Mouse (Mus musculus) neural tube, embryonic 12.5 days (tissue): ENCODE results near the gene Ddr2. TPM values are rescaled to one million over a fixed set of nuclear protein-coding genes. Genes with fewer than 3 reads are reported as not detected.
A peak's percentile ranks its signal among the peaks of the same experiment; 100 is the strongest.
"Not testable (repeated sequence)": the region's sequence is repeated elsewhere in the genome, so short reads cannot be mapped to it uniquely, and the experiment has no call there.

ENCODE experiments used
- ATAC-seq: fragments of 200-750 bp; cut with Nextera tagmentation; 2 replicates; pipeline ENCODE4 v1.8.0; 2017; ENCODE audit warnings: low read depth, mild to moderate bottlenecking, moderate TSS enrichment, moderate library complexity; ENCODE audit not compliant: low FRiP score
- H3K27ac ChIP-seq: fragments of 300-500 bp; sonication (generic); 2 replicates; pipeline ENCODE4 v1.5.1; 2016
- H3K27me3 ChIP-seq: fragments of 300-500 bp; sonication (generic); replicated peaks from 2 replicates; pipeline ENCODE4 v1.6.1; 2016; ENCODE audit warnings: mild to moderate bottlenecking
- H3K36me3 ChIP-seq: fragments of 300-500 bp; sonication (generic); 2 replicates; pipeline ENCODE4 v1.6.1; 2016; ENCODE audit warnings: mild to moderate bottlenecking
- H3K4me1 ChIP-seq: fragments of 300-500 bp; sonication (generic); 2 replicates; pipeline ENCODE4 v1.6.1; 2016
- H3K4me2 ChIP-seq: fragments of 300-500 bp; sonication (generic); replicated peaks from 2 replicates; pipeline ENCODE4 v1.6.1; 2016; ENCODE audit warnings: mild to moderate bottlenecking
- H3K4me3 ChIP-seq: fragments of 300-500 bp; sonication (generic); 2 replicates; pipeline ENCODE4 v1.5.1; 2016
- H3K9ac ChIP-seq: fragments of 300-500 bp; sonication (generic); 2 replicates; pipeline ENCODE4 v1.6.1; 2016; ENCODE audit warnings: mild to moderate bottlenecking
- H3K9me3 ChIP-seq: fragments of 300-500 bp; sonication (generic); 2 replicates; pipeline ENCODE4 v1.6.1; 2016; ENCODE audit warnings: mild to moderate bottlenecking
- WGBS: fragments of 180-500 bp; shearing (Covaris S2); methylation state at CpG from one replicate; pipeline ENCODE4 v1.1.7; 2016; 5-methylcytosine and 5-hydroxymethylcytosine counted together
- polyA plus RNA-seq: library from polyadenylated mRNA; unstranded; fragments of >200 nt; fragmentation: Nextera tagmentation; extraction: Ambion mirVana; gene quantifications from 2 replicates; pipeline ENCODE4 v1.2.1, GENCODE M21; 2016

Ddr2 gene
- polyA plus RNA-seq, 1 experiment from 2014 or later: 25.8 TPM

GRCm38 (mm10) chr1:170141626-170142025, 31.1 kb upstream of the Ddr2 start:
- no peak overlapping the region for H3K9ac ChIP-seq
- no peak overlapping the region for H3K27ac ChIP-seq
- no peaks in the 10 kb centered on the region for H3K27me3 ChIP-seq
- H3K9me3 ChIP-seq: no peaks in the 10 kb centered on the region
- H3K36me3 ChIP-seq: peaks cover 25% of the 10 kb centered on the region
- WGBS: 96% methylated on average over 5 of the region's 5 CpGs
- no peak for ATAC-seq
- H3K4me2 ChIP-seq: no peak overlapping the region
- no peaks in the 10 kb centered on the region for H3K4me1 ChIP-seq
- no peak overlapping the region for H3K4me3 ChIP-seq

DNA sequence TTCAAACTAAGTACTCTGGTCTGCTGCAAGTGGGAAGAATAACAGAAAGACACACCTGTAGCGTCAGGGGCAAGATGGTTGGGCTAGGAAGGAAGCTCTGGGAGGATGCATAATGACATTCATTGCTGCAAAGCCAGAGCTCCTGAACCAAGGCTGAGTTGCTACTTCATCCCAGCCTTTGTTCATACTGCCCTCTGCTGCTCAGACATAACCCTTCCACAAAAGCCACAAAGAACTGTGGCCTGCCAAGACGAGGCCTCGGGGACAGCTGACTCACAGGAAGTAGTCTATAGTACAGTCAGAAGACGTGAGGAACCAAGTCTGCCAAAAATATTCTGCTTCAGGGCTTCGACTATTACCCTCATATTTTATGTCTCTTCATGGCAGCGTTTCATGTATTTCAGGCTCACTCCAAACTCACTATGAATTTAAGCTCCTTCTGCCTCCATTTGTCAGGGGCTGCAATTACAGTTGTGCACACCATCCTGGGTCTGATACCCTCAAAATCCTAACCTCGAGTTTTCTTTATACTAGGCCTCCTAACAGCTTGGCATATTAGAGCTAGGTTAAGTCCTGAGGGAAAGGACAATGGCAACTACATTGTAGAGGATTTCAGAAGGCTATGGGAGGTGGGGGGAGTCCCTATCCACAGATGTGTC, 25.9 kb upstream of the Ddr2 start:
- Histone ChIP-seq H3K27ac (no peak overlapping the region), H3K4me1 (no peaks in the 10 kb centered on the region), H3K4me3 (no peak overlapping the region), H3K9ac (no peak overlapping the region), H3K9me3 (no peaks in the 10 kb centered on the region), H3K36me3 (peaks cover 5% of the 10 kb centered on the region; the same call in 1 of the 2 replicates), H3K4me2 (no peak overlapping the region), H3K27me3 (no peaks in the 10 kb centered on the region)
- ATAC-seq: peak; percentile 79; the same call in 1 of the 2 replicates
- WGBS: 32% methylated on average over 7 of the region's 7 CpGs

GRCm38 (mm10) chr1:170134264-170134663, 23.7 kb upstream of the Ddr2 start:
- Histone ChIP-seq H3K27me3 (no peaks in the 10 kb centered on the region), H3K9ac (no peak overlapping the region), H3K4me3 (no peak overlapping the region), H3K27ac (no peak overlapping the region), H3K4me2 (no peak overlapping the region), H3K36me3 (no peaks in the 10 kb centered on the region), H3K9me3 (no peaks in the 10 kb centered on the region), H3K4me1 (no peaks in the 10 kb centered on the region)
- 85% methylated on average over 8 of the region's 8 CpGs for WGBS
- no peak for ATAC-seq

- Histone ChIP-seq H3K4me1 (no peaks in the 10 kb centered on the region), H3K36me3 (no peaks in the 10 kb centered on the region), H3K4me3 (no peak overlapping the region), H3K27me3 (no peaks in the 10 kb centered on the region), H3K27ac (no peak overlapping the region), H3K4me2 (no peak overlapping the region), H3K9ac (no peak overlapping the region), H3K9me3 (no peaks in the 10 kb centered on the region)
- 76% methylated on average over 3 of the region's 3 CpGs for WGBS
- no peak for ATAC-seq
These were observed 20.4 kb upstream of the Ddr2 start for GRCm38 (mm10) chr1:170130962-170131361.

- H3K27me3 ChIP-seq: no peaks in the 10 kb centered on the region
- H3K4me2 ChIP-seq: no peak overlapping the region
- H3K36me3 ChIP-seq: no peaks in the 10 kb centered on the region
- no peak overlapping the region for H3K9ac ChIP-seq
- no peaks in the 10 kb centered on the region for H3K4me1 ChIP-seq
- 54% methylated on average over 2 of the region's 2 CpGs for WGBS
- no peaks in the 10 kb centered on the region for H3K9me3 ChIP-seq
- H3K4me3 ChIP-seq: no peak overlapping the region
- ATAC-seq: no peak
- H3K27ac ChIP-seq: no peak overlapping the region
These were observed 14.1 kb upstream of the Ddr2 start for GRCm38 (mm10) chr1:170124644-170125043.

- no peaks in the 10 kb centered on the region for H3K27me3 ChIP-seq
- no peak for ATAC-seq
- no peaks in the 10 kb centered on the region for H3K36me3 ChIP-seq
- no peaks in the 10 kb centered on the region for H3K4me1 ChIP-seq
- no peak overlapping the region for H3K4me2 ChIP-seq
- no peaks in the 10 kb centered on the region for H3K9me3 ChIP-seq
- H3K27ac ChIP-seq: no peak overlapping the region
- no peak overlapping the region for H3K4me3 ChIP-seq
- H3K9ac ChIP-seq: no peak overlapping the region
- WGBS: 86% methylated on average over 6 of the region's 6 CpGs
These were observed 3.1 kb upstream of the Ddr2 start for GRCm38 (mm10) chr1:170113616-170114015.

DNA sequence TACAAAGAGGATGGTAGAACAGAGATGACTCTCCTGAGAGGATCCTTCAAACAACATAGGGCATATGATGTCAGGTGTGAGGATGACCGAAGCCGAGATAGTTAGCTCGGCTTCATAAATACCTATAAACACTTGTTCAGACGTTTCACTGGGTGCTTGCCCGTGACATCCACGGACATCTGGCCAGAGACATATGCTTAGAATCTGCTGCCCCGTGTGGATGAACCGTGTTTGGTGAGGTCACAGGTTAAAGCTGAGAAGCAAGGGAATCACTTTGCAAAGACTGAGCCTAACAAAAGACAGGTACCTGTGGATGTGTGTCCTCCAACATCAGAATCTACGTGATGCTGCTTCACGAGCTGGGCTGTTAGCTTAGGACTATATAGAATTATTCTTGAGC, 1.7 kb upstream of the Ddr2 start:
- Histone ChIP-seq H3K4me2 (no peak overlapping the region), H3K27me3 (no peaks in the 10 kb centered on the region), H3K27ac (no peak overlapping the region), H3K9ac (no peak overlapping the region), H3K4me1 (no peaks in the 10 kb centered on the region), H3K4me3 (no peak overlapping the region), H3K36me3 (no peaks in the 10 kb centered on the region), H3K9me3 (no peaks in the 10 kb centered on the region)
- 87% methylated on average over 10 of the region's 10 CpGs for WGBS
- ATAC-seq: no peak

DNA sequence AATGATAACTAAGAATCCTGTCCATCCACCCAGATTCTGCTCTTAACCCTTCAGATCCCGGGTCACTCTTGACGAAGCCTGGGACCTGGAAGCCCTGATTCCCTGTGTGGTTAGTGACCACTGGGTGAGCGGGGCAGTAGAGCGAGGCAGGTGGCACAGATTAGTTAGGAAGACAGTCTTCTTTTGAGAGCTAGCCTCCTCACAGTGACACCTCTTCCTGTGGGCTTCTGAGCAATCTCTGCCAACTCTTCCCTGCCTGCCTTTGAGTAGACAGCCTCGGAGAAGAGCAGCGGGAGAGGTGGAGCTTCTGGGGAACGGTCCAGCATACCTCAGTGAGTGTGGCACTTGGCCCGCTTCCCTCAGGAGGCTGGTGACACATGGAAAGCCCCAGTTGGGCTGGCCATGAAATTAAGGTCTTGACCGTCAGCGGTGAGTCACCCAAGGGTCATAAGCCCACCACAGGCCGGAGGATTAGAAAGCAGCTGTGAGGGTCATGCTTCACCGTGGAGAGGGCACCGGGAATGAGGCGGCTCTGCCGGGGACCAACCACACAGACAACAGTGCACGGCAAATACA, 1.2 kb upstream of the Ddr2 start:
- no peak overlapping the region for H3K9ac ChIP-seq
- 79% methylated on average over 16 of the region's 16 CpGs for WGBS
- no peaks in the 10 kb centered on the region for H3K36me3 ChIP-seq
- no peaks in the 10 kb centered on the region for H3K4me1 ChIP-seq
- no peak overlapping the region for H3K27ac ChIP-seq
- no peak overlapping the region for H3K4me3 ChIP-seq
- no peaks in the 10 kb centered on the region for H3K9me3 ChIP-seq
- H3K4me2 ChIP-seq: no peak overlapping the region; the same call in 1 of the 2 replicates
- no peak for ATAC-seq
- H3K27me3 ChIP-seq: no peaks in the 10 kb centered on the region

DNA sequence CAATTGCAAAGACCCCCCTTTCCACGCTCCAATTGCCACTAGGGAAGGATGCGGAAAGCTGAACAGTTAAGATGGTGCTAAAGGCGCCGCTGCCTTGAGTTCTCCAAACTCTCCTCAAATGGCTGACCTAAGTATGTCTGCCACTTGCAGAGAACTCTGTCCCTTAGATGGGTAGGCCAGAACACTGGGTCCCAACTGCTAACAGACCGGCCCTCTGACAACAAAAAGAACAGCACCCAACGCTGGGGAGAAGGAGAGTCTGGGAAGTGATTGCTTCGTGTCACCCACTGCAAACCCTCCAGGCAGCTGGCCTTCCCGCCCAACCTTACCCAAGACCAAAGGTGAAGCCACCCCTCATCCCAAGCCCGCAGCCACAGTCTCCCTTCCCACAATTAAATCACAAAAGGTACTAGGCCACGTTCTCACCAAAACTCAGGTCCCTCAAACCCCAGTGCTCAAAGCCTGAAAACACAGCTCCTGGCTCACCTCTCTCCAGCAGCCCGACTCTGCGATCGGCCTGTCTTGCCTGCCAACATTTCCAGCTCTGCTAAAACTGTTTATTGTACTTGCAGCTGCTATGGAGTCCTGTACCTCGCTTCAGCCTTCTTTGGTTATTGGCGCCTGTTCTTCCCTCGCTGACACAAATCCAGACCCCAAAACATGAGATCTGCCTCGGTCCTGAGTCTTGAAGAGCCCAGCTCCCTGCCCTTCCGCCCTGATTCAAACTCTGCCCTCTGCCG, 616 bp downstream of the Ddr2 start:
- 80% methylated on average over 19 of the region's 19 CpGs for WGBS
- Histone ChIP-seq H3K36me3 (no peaks in the 10 kb centered on the region), H3K27ac (0 out of 2 replicates have a peak overlapping the region, but pooled peaks have one; percentile 12), H3K27me3 (no peaks in the 10 kb centered on the region), H3K9ac (no peak overlapping the region), H3K4me2 (peak overlapping the region; percentile 27), H3K4me1 (no peaks in the 10 kb centered on the region), H3K9me3 (no peaks in the 10 kb centered on the region), H3K4me3 (peak overlapping the region; percentile 23; the same call in 1 of the 2 replicates)
- ATAC-seq: no peak

DNA sequence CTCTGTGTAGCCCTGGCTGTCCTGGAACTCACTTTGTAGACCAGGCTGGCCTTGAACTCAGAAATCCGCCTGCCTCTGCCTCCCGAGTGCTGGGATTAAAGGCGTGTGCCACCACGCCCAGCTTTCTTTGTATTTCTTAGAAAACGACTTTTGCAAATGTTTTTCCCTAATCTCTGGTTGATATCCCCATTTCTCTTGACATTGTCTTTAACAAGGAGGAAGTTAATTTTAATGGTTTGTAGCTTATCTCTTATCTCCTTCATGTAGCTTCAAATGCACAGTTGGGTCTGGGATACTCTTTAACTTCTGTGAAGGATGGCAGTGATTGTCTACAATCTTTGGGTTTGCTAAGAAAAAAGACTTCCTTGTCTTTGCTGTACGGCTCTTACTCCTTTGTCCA, 7.7 kb downstream of the Ddr2 start:
- H3K27me3 ChIP-seq, H3K4me2 ChIP-seq, H3K4me1 ChIP-seq, H3K36me3 ChIP-seq, ATAC-seq, H3K27ac ChIP-seq, H3K9ac ChIP-seq, H3K9me3 ChIP-seq, H3K4me3 ChIP-seq: not testable (repeated sequence)
- 90% methylated on average over 6 of the region's 6 CpGs for WGBS

GRCm38 (mm10) chr1:170086631-170087030, 23.9 kb downstream of the Ddr2 start:
- Histone ChIP-seq H3K4me1 (no peaks in the 10 kb centered on the region), H3K36me3 (no peaks in the 10 kb centered on the region), H3K4me3 (no peak overlapping the region), H3K9ac (no peak overlapping the region), H3K27me3 (no peaks in the 10 kb centered on the region), H3K4me2 (no peak overlapping the region), H3K9me3 (no peaks in the 10 kb centered on the region), H3K27ac (no peak overlapping the region)
- WGBS: 92% methylated on average over 7 of the region's 7 CpGs
- no peak for ATAC-seq

- Histone ChIP-seq H3K9me3 (no peaks in the 10 kb centered on the region), H3K4me3 (no peak overlapping the region), H3K4me1 (no peaks in the 10 kb centered on the region), H3K9ac (no peak overlapping the region), H3K36me3 (no peaks in the 10 kb centered on the region), H3K27me3 (no peaks in the 10 kb centered on the region), H3K27ac (no peak overlapping the region), H3K4me2 (no peak overlapping the region)
- ATAC-seq: no peak
- 91% methylated on average over 12 of the region's 12 CpGs for WGBS
These were observed 26.3 kb downstream of the Ddr2 start for GRCm38 (mm10) chr1:170084151-170084796.
